Mouse (Mus musculus): ENCODE data around the gene Cenpt.

GRCm38 (mm10) chr8:105861951-105862350 is 8.9 kb upstream of the Cenpt start:
- TF ChIP-seq CTCF (IDR thresholded peaks at IDR 0.05; ENCODE audit: control insufficient read depth, insufficient read depth, insufficient replicate concordance, low read depth, low read length) (no peak), POLR2A (IDR thresholded peaks at IDR 0.05; ENCODE audit: control insufficient read depth, low read depth, low read length) (no peak)

All from testis, adult 2 months (tissue).